Mouse (Mus musculus): Measurements from ENCODE around the gene Carns1. TPM values are rescaled to one million over a fixed set of nuclear protein-coding genes. Genes with fewer than 3 reads are reported as not detected.
"Not testable (repeated sequence)": the region's sequence is repeated elsewhere in the genome, so short reads cannot be mapped to it uniquely, and the experiment has no call there.

The Carns1 gene
- polyA plus RNA-seq, 1 experiment from 2014 or later, result 4.2 TPM

DNA sequence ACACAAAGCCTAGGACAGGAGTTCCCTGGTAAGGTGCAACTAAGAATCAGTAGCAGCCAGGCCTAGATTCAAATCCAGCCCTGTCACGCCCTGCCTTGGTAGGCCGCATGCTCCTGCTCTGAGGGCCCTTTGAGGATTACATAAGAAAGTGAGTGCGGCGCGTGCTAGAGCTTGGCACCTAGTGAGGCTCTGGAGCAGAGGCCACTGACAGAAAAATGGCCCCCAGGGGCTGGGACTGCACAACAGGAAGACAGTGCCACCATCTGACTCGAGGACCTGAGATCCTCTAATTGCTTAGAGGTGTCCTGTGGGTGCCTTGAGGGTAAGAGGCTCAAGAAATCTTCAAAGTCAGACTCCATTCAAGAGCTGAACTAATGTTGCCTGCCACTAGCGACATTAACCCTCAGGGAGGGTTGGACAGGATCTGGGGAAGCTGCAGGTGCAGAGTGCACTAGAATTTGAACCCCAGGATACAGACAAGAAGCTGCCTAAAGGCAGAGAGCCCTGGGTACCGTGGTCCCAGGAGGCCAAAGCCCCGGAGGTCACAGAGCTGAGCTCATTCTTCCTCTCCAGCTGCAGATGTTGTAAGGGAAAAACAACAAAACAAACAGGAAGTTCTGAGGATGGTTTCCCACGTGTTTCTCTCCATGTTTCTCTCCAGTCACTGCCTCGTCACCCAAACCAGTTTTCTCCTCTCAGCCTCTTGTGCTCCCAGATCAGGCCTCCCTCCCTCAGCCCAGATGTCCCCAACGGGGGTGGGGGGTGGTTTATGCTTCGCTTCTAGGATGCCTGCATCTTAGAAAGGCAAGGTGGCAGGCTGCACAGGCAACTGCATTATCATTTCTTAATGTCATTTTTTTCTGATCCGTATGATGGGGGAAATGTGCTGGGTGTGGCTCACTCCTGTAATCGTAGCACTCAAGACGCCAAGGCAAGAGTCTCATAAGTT is 30.5 kb downstream of the Carns1 start:
- ATAC-seq (replicated peaks), result no peak
- WGBS, result 86% methylated on average over 16 of the region's 16 CpGs

GRCm38 (mm10) chr19:4143759-4144268 is 31.5 kb downstream of the Carns1 start, which contains the start of gene Cabp4:
TSS of gene Cabp4 (minus strand) at chr19:4144033.
- Histone ChIP-seq H3K36me3 (no peaks in the 10 kb centered on the region), H3K9ac (replicated peaks) (no peak within 1 kb of the TSS), H3K4me1 (peaks cover 9% of the 10 kb centered on the region), H3K4me2 (replicated peaks) (no peak within 1 kb of the TSS), H3K27me3 (no peaks in the 10 kb centered on the region), H3K9me3 (no peaks in the 10 kb centered on the region), H3K4me3 (no peak within 1 kb of the TSS), H3K27ac (replicated peaks) (no peak within 1 kb of the TSS)
- no peak for ATAC-seq (replicated peaks)
- 86% methylated on average over 7 of the region's 7 CpGs for WGBS

More for the DNA sequence above, 30.5 kb downstream of the Carns1 start:
- Histone ChIP-seq H3K4me3 (no peak overlapping the region), H3K9ac (replicated peaks) (no peak overlapping the region), H3K4me1 (peaks cover 19% of the 10 kb centered on the region), H3K36me3 (no peaks in the 10 kb centered on the region), H3K4me2 (replicated peaks) (no peak overlapping the region), H3K27me3 (no peaks in the 10 kb centered on the region), H3K27ac (replicated peaks) (no peak overlapping the region), H3K9me3 (no peaks in the 10 kb centered on the region)

DNA sequence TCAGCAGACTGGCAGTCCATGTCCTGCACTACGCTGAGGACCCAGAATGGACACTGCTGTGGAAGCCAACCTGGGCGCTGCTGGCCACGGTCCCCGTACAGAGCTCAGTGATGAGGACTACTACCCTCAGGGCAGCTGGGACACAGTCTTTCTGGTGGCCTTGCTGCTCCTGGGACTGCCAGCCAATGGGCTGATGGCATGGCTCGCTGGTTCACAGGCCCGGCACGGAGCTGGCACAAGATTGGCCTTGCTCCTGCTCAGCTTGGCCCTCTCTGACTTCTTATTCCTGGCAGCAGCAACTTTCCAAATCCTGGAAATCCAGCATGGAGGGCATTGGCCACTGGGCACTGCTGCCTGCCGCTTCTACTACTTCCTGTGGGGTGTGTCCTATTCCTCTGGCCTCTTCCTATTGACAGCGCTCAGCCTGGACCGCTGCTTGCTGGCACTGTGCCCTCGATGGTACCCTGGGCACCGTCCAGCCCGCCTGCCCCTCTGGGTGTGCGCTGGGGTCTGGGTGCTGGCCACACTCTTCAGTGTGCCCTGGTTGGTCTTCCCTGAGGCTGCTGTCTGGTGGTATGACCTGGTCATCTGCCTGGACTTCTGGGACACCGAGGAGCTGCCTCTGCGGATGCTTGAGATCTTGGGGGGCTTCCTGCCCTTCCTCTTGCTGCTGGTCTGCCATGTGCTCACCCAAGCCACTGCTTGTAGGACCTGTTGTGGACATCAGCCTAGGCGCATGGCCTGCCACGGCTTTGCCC is 32.7 kb downstream of the Carns1 start:
- Histone ChIP-seq H3K4me1 (peaks cover 2% of the 10 kb centered on the region), H3K36me3 (no peaks in the 10 kb centered on the region), H3K9ac (replicated peaks) (no peak overlapping the region), H3K27ac (replicated peaks) (no peak overlapping the region), H3K9me3 (no peaks in the 10 kb centered on the region), H3K4me3 (no peak overlapping the region), H3K4me2 (replicated peaks) (no peak overlapping the region), H3K27me3 (no peaks in the 10 kb centered on the region)
- no peak for ATAC-seq (replicated peaks)
- WGBS, result 90% methylated on average over 18 of the region's 18 CpGs

DNA sequence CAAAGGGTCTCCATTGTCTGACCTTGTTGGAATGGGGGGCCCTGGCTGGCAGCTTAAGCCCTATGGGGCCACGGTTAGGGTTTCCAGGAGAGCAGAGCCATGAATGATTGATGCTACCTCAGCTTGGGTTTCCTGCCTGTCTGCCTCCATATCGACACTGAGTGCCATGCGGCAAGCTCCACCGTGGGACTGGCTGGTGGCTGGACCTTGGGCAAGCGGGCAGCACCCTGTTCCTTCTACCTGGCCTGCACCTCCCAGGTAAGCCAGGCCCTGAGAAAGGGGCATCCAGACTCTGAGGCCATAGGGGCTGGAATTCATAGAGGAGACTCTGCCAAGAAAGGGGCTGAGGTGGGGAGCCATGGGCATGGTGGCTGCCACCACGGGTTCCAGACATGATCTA is 35.1 kb downstream of the Carns1 start:
- H3K4me1 ChIP-seq, result no peaks in the 10 kb centered on the region
- no peak overlapping the region for H3K27ac ChIP-seq (replicated peaks)
- ATAC-seq (replicated peaks), result no peak
- 83% methylated on average over 6 of the region's 6 CpGs for WGBS
- H3K27me3 ChIP-seq, result no peaks in the 10 kb centered on the region
- H3K9me3 ChIP-seq, result no peaks in the 10 kb centered on the region
- no peak overlapping the region for H3K9ac ChIP-seq (replicated peaks)
- H3K36me3 ChIP-seq, result no peaks in the 10 kb centered on the region
- no peak overlapping the region for H3K4me2 ChIP-seq (replicated peaks)
- no peak overlapping the region for H3K4me3 ChIP-seq

GRCm38 (mm10) chr19:4139446-4139845 is 35.8 kb downstream of the Carns1 start, which contains the start of gene Gpr152:
TSS of gene Gpr152 (plus strand) at chr19:4139787.
- no peak within 1 kb of the TSS for H3K27ac ChIP-seq (replicated peaks)
- no peaks in the 10 kb centered on the region for H3K36me3 ChIP-seq
- ATAC-seq (replicated peaks), result no peak
- H3K9me3 ChIP-seq, result no peaks in the 10 kb centered on the region
- H3K27me3 ChIP-seq, result no peaks in the 10 kb centered on the region
- H3K9ac ChIP-seq (replicated peaks), result no peak within 1 kb of the TSS
- H3K4me3 ChIP-seq, result no peak within 1 kb of the TSS
- H3K4me1 ChIP-seq, result no peaks in the 10 kb centered on the region
- no peak within 1 kb of the TSS for H3K4me2 ChIP-seq (replicated peaks)
- WGBS, result 69% methylated on average over 2 of the region's 2 CpGs

DNA sequence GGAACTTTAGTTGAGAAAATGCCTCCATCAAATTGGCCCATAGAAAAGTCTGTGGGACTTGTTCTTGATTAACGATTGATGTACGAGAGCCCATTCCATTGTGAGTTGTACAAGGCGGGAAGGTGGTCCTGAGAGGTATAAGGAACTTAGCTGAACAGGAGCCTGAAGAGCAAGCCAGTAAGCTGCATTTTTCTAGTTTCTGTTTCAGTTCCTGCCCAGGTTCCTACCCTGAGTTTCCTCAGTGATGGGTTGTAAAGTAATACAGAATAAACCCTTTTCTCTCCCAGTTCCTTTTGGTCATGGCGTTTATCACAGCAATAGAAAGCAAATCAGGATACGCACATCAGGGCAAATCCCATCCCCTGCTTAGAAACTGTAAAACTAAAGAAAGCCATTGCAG is 37.4 kb downstream of the Carns1 start:
- Histone ChIP-seq H3K4me1 (no peaks in the 10 kb centered on the region), H3K36me3 (peaks cover 2% of the 10 kb centered on the region; the same call in 1 of the 2 replicates), H3K27me3 (no peaks in the 10 kb centered on the region), H3K4me2 (replicated peaks) (no peak overlapping the region), H3K9ac (replicated peaks) (no peak overlapping the region), H3K27ac (replicated peaks) (no peak overlapping the region), H3K9me3 (no peaks in the 10 kb centered on the region), H3K4me3 (no peak overlapping the region)
- ATAC-seq (replicated peaks), result no peak
- WGBS, result 73% methylated on average over 5 of the region's 5 CpGs

DNA sequence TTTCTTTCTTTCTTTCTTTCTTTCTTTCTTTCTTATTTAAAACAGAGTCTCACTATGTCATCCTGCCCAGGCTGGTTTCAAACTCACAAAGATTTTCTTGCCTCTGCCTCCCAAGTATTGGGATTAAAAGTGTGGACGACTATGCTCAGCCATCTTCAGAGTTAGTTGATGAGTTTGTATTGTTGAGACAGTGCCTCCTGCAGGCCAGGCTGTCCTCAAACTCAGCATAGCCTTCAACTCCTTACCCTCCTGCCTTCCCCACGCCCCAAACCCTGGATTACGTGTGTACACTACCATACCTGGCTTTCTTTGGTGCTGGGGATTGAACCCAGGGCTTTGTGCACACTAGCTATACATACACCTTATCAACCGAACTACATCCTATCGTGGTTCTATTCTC is 38.8 kb downstream of the Carns1 start:
- Histone ChIP-seq H3K9me3 (no peaks in the 10 kb centered on the region), H3K4me3 (no peak overlapping the region), H3K27me3 (no peaks in the 10 kb centered on the region), H3K4me2 (replicated peaks) (no peak overlapping the region), H3K4me1 (no peaks in the 10 kb centered on the region), H3K27ac (replicated peaks) (no peak overlapping the region), H3K36me3 (peaks cover 15% of the 10 kb centered on the region), H3K9ac (replicated peaks) (no peak overlapping the region)
- no peak for ATAC-seq (replicated peaks)
- 70% methylated on average over 5 of the region's 5 CpGs for WGBS

DNA sequence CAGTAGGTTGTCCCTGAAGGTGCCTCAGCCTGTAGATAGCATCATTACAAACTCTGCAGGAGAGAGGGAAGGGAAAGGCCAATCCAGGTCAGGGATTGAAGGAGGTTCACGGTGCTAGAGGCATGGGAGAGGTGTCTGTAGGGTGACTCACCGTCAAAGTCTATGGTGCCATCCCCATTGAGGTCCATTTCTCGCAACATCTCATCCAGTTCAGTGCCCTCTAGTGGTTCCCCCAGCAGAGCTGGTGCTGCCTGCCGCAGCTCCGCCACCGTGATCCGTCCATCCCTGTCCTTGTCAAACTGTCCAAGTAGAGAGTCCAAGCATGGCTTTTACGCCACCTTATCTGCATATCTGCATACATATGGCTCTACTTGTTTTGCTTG is 39.3 kb downstream of the Carns1 start:
- not testable (repeated sequence) for H3K4me2 ChIP-seq (replicated peaks); H3K9ac ChIP-seq (replicated peaks); H3K27me3 ChIP-seq; ATAC-seq (replicated peaks); H3K4me3 ChIP-seq; H3K9me3 ChIP-seq; H3K27ac ChIP-seq (replicated peaks); H3K4me1 ChIP-seq
- WGBS, result 26% methylated on average over 8 of the region's 8 CpGs
- H3K36me3 ChIP-seq, result peaks cover 19% of the 10 kb centered on the region

- H3K27me3 ChIP-seq; H3K9me3 ChIP-seq; ATAC-seq (replicated peaks); H3K27ac ChIP-seq (replicated peaks); H3K4me2 ChIP-seq (replicated peaks); H3K4me1 ChIP-seq; H3K9ac ChIP-seq (replicated peaks); H3K4me3 ChIP-seq: not testable (repeated sequence)
- peaks cover 19% of the 10 kb centered on the region for H3K36me3 ChIP-seq
- 86% methylated on average over 6 of the region's 6 CpGs for WGBS
These were observed 39.9 kb downstream of the Carns1 start for GRCm38 (mm10) chr19:4135229-4135962.

GRCm38 (mm10) chr19:4134354-4134753 is 40.9 kb downstream of the Carns1 start:
- no peak overlapping the region for H3K9ac ChIP-seq (replicated peaks)
- no peak for ATAC-seq (replicated peaks)

GRCm38 (mm10) chr19:4131768-4132167 is 43.5 kb downstream of the Carns1 start:
- ATAC-seq (replicated peaks), result no peak
- Histone ChIP-seq H3K36me3 (peaks cover 42% of the 10 kb centered on the region), H3K4me2 (replicated peaks) (no peak overlapping the region), H3K4me3 (no peak overlapping the region), H3K9me3 (no peaks in the 10 kb centered on the region), H3K9ac (replicated peaks) (no peak overlapping the region), H3K4me1 (peaks cover 10% of the 10 kb centered on the region), H3K27me3 (no peaks in the 10 kb centered on the region), H3K27ac (replicated peaks) (no peak overlapping the region)
- WGBS, result 82% methylated on average over 2 of the region's 2 CpGs

More at GRCm38 (mm10) chr19:4134354-4134753, 40.9 kb downstream of the Carns1 start:
- no peaks in the 10 kb centered on the region for H3K27me3 ChIP-seq
- peaks cover 28% of the 10 kb centered on the region for H3K36me3 ChIP-seq
- WGBS, result 92% methylated on average over 4 of the region's 4 CpGs
- no peak overlapping the region for H3K4me2 ChIP-seq (replicated peaks)
- H3K4me3 ChIP-seq, result no peak overlapping the region
- no peak overlapping the region for H3K27ac ChIP-seq (replicated peaks)
- H3K9me3 ChIP-seq, result no peaks in the 10 kb centered on the region
- no peaks in the 10 kb centered on the region for H3K4me1 ChIP-seq
